In genomic region chr14:124675654-124676505, GRCm38 (mm10) we compare ENCODE assay signal across 9 mouse cellular contexts. TPM values are rescaled to one million over a fixed set of nuclear protein-coding genes. Genes with fewer than 3 reads are reported as not detected.
A peak's percentile ranks its signal among the peaks of the same experiment; 100 is the strongest.
DNase-seq lines count a peak whose midpoint lies in the region; ATAC-seq and TF ChIP-seq lines count a peak whose summit lies in the region.
"Had no signal": no experiment of that assay in that cellular context is flagged by ENCODE, and none has a peak within 500 bp of the region (broad histone marks: within the 10 kb centered on the region; RNA-seq: fewer than 3 reads in every experiment).

No protein-coding gene starts in this region.

- no peaks in the 10 kb centered on the region for H3K36me3 ChIP-seq in midbrain, postnatal 0 days (ENCODE audit: insufficient read depth, low read length)

- 5% methylated on average over 23 of the region's 23 CpGs for WGBS in midbrain, postnatal 0 days

- peak overlapping the region; percentile 86 for H3K4me2 ChIP-seq in midbrain, postnatal 0 days (ENCODE audit: low read depth, low read length, poor library complexity, severe bottlenecking)

- H3K4me3 ChIP-seq in midbrain, postnatal 0 days (ENCODE audit: low read depth, low read length) = peak overlapping the region; percentile 70

- H3K27me3 ChIP-seq in midbrain, postnatal 0 days (ENCODE audit: insufficient read depth, low read length) = no peaks in the 10 kb centered on the region

- intact Hi-C loops in gastrocnemius, postnatal 36 days (cut with DNase I) = no loop called here

- no peak for TF ChIP-seq CTCF in midbrain, postnatal 0 days (IDR thresholded peaks at IDR 0.05)

- DNase-seq in gastrocnemius, postnatal 10 days = peak; percentile 3
- no peak for DNase-seq in gastrocnemius, postnatal 36 days
- DNase-seq in cerebellum, postnatal 14 days = peak; percentile 65 to 67
- peak; percentile 60 to 63 for DNase-seq in frontal cortex, postnatal 36 days (ENCODE audit: low spot score in 2 of 2)
- peak; percentile 29 to 39 for DNase-seq in layer of hippocampus, postnatal 25 days (ENCODE audit: extremely low spot score in 1 of 2, low spot score in 1 of 2)
- peak; percentile 45 for DNase-seq in midbrain, postnatal 0 days (ENCODE audit: low spot score)
- no peak for DNase-seq in ovary, postnatal 36 days (ENCODE audit: low spot score)

- peak; percentile 63 for ATAC-seq in midbrain, postnatal 0 days (ENCODE audit: low FRiP score)
- no peak for ATAC-seq in inflammation-experienced regulatory T-cells, adult 6 months

- peak overlapping the region; percentile 72 for H3K9ac ChIP-seq in midbrain, postnatal 0 days (replicated peaks; ENCODE audit: low read length, poor library complexity, severe bottlenecking)

- peak overlapping the region; percentile 77 for H3K27ac ChIP-seq in midbrain, postnatal 0 days (ENCODE audit: low read depth, low read length)

- no peaks in the 10 kb centered on the region for H3K4me1 ChIP-seq in midbrain, postnatal 0 days (ENCODE audit: insufficient read depth, low read length)

- no peaks in the 10 kb centered on the region for H3K9me3 ChIP-seq in midbrain, postnatal 0 days (ENCODE audit: low read length)

RNA-seq across cellular contexts. Expression of gene Fgf14, which starts 1.0 kb away (rescaled TPM):
- total RNA-seq in gastrocnemius, postnatal 10 days (2021) = under 1 TPM; 0.11 to 0.12 TPM
- not detected for total RNA-seq in gastrocnemius, postnatal 36 days (2021)
- 10 to 100 TPM; 32.4 to 36.9 TPM for total RNA-seq in layer of hippocampus, postnatal 25 days (2021)
- 48.3 and 49.1 TPM in 2 replicates for total RNA-seq in midbrain, postnatal 0 days (2014; rRNA removed)
- polyA plus RNA-seq in midbrain, postnatal 0 days (2015; fragmentation: Nextera tagmentation; extraction: Ambion mirVana) = 33.6 and 35.2 TPM in 2 replicates
- polyA plus RNA-seq in inflammation-experienced regulatory T-cells, adult 6 months (2017; shearing (Covaris generic)) = not detected
- polyA plus RNA-seq: C2C12 had no signal

Comparison
In these comparisons a context has a peak if more than half of its experiments do, and no peak if none do; other contexts are left out.
1. DNase-seq: peak in gastrocnemius, postnatal 10 days (single experiment), cerebellum, postnatal 14 days (2 of 2), frontal cortex, postnatal 36 days (2 of 2), layer of hippocampus, postnatal 25 days (2 of 2) and midbrain, postnatal 0 days (single experiment); none in gastrocnemius, postnatal 36 days (0 of 2) and ovary, postnatal 36 days (single experiment).
2. RNA of gene Fgf14, which starts 1.0 kb away (total RNA-seq): 48.3 to 49.1 TPM in midbrain, postnatal 0 days and 32.4 to 36.9 TPM in layer of hippocampus, postnatal 25 days; 0.11 to 0.12 TPM in gastrocnemius, postnatal 10 days and not detected in gastrocnemius, postnatal 36 days; every median in the first group is over 10 times any median in the second.